Mouse (Mus musculus) left cerebral cortex, adult 18-20 months (tissue): ENCODE measurements at regions not wholly inside any gene's neighbourhood (a gene's known extent, or its start where the extent isn't known, plus 50 kb on each side); places are given as distances from the start of the nearest gene placed in this dataset.

Source experiments
- DNase-seq, 2 experiments: peaks; one replicate each; pipeline ENCODE4 v3.0.0; 2021 to 2022; ENCODE audit warnings: low spot score in 2 of 2, mixed read lengths in 1 of 2

DNA sequence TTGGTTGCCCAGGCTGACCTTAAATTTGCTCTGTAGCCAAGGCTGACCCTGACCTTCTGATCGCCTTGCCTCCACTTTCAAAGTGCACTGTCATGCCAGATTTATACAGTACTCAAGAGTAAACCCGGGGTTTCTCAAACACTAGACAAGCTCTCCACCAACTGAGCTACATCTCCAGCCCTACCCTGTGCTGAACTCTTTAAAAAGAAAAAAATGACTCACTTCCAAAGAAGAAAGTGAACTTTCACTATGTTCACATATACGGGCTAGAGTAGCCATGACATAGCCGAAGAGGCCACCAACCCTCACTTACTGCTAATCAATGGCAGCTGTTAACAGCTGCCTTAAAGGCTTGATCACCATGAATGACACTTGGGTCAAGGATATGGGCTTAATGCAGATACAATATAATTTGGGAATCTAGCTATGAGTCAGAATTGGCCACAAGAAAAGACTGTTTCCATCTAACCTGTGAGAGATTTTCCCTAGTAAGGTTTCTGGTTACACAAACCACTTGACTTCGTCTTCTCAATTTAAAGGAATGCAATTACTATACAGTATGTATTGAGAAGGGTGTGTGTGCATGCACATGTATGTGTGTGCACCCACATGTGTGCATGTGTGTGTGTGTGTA is 157.4 kb upstream of the Tgfbr2 start:
- DNase-seq = no peak

DNA sequence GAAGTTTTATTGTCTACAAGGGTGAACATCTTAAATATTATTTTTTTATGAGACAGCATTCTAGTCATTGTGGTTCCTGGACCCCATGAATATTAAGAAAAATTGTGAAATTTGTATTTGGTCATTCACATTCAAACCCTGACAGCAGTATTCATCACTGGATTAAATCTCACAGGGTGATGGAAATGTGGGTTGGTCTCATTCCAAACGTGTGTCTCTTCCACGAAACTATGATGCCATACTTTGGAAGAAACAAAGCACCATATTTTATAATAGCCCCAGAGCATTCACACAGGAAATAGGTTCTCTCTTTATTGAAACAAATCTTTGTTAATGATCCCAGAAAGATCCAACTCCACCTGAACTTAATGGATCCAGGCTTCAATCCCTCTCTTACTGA is 156.2 kb upstream of the Tgfbr2 start:
- no peak for DNase-seq

DNA sequence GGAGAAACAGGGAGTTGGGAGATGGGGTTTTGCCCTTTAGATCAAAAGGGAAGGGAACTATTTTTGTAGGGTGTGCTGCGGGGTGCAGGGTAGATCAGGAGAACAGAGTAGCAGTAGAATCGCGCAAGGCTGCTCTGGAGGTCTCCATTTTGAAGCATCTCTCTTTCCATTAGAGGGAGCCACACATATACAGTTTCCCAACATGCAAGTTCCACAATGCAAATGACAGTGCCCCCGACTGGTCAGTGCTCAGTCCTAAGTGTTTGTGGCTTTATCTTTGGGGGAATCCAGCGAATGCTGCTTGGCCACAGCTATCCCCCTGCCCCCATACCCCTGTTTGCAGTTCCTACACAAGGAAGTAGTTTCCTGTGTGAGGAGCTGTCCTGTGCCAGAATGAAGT is 155.6 kb upstream of the Tgfbr2 start:
- no peak for DNase-seq

DNA sequence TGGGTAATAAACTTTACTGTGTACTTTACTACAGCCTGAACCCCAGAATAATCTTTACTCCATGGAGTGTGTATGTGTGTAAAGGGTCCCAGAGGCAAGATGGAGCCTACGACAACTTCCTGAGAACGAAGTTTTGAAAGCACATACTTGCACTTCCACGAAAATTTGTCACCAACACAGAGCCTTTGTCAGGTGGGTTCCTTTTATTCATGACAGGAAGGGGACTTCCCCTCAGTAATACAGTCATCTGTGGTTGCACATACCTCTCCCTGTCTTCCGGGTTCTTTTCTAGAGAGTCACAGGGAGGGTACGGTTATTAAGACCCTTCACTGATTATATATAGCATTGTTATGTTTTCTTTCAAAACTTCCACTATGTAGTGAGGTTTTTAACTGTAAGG is 154.0 kb upstream of the Tgfbr2 start:
- no peak for DNase-seq

GRCm38 (mm10) chr9:116328201-116328600 is 153.0 kb upstream of the Tgfbr2 start:
- DNase-seq = no peak

- no peak for DNase-seq
Measured at GRCm38 (mm10) chr9:116327080-116327479, 151.9 kb upstream of the Tgfbr2 start.

DNA sequence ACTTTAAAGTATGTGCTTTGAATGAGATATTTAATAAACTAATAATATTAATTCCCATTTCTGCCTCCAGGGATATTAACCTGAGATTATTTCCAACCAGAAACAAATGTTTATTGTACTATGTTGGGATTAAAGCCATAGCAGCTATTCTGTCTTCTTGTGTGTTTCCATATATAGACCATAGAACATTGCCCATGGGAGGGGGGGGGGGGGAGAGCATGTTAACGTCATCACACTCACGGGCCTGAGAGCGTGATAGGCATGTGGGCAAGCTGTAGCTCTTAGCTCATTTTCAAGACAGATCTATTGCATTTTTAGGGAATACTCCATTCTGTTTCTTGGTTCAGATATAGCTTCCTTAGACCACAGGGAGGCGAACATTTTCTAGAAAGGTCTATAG is 149.8 kb upstream of the Tgfbr2 start:
- no peak for DNase-seq

DNA sequence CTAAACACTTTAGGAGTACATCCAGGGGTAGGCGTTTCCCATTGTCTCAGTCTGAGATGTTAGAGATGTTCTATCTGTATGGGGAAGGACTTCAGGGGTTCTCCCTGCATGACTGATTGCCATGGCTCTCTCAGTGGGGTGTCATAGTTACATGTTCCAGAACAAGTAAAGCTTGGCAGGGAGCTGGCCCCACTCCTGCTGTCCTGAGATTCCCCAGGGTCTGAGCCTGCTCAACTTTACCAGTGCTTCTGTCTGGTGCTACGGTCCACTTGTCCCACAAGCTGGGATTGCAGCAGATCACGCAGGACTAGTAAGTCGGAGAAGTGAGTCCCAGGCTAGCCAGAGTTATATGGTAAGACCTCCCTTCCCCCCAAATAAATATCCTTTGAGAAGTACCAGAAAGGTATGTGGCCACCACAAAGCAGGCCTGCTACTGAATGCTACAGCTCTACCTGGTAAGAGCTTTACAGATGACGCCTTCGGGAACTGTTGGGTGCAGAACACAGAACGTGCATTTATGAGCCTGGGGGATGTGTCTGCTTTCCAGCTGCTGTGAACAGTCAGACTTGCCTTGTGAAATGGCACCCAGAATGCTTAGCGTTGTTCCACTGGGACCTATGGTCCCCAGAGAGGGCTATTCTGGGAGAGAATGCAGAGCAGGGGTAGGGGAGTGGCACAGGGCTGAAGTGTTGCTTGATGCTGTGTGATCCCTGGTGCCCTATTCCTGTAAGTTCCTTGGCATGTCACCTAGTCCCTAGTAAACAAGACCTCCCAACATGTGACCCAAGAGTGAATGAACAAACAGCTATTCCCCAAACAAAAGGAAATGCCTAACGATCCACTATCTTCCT is 148.9 kb upstream of the Tgfbr2 start:
- no peak for DNase-seq

DNA sequence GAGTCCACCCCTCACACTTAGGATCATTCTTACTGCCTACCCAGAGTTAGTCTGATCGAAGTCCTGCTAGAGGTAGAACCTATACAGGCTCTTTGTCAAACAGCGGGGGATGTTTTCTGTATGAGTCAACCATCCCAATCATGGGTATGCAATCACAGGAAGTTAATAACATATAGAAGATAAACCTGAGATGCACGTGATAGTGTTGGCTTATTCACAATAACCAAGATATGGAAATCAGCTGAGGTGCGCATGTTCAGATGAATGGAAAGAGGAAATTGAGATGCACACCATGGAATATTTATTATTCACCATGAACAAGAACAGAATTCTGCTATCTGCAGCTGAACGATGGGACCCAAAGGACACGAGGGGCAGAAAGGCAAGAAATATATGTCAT is 146.7 kb upstream of the Tgfbr2 start:
- DNase-seq = no peak

GRCm38 (mm10) chr9:116319421-116319820 is 144.3 kb upstream of the Tgfbr2 start:
- no peak for DNase-seq

DNA sequence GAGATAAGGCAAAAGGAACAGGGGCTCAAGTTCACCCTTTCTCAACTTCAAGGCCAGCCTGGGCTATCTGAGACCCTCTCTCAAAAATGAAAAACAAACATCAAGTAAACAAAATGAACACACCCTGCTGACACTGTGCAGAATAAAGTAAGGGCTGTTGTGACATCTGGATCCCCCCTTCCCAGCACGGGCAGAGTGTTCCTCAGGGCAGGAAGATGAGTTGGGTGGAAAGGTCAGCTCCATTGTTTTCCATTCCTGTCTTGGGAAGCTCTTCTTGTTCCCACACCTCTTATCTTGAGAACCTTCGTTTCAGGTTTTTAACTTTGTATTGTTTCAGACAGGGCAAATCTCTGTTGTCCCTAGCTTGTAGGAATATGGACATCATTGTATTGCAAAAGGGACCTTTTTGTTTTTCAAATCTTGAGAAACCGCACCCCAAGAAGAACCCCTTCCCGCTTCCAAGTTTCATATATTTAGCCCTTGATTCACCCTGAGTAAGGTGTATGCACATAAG is 141.5 kb upstream of the Tgfbr2 start:
- no peak for DNase-seq

- DNase-seq = no peak
Measured at GRCm38 (mm10) chr9:116314803-116315202, 139.6 kb upstream of the Tgfbr2 start.

GRCm38 (mm10) chr9:116313932-116314790 is 139.0 kb upstream of the Tgfbr2 start:
- no peak for DNase-seq

GRCm38 (mm10) chr9:116311364-116311763 is 136.2 kb upstream of the Tgfbr2 start:
- DNase-seq = no peak

DNA sequence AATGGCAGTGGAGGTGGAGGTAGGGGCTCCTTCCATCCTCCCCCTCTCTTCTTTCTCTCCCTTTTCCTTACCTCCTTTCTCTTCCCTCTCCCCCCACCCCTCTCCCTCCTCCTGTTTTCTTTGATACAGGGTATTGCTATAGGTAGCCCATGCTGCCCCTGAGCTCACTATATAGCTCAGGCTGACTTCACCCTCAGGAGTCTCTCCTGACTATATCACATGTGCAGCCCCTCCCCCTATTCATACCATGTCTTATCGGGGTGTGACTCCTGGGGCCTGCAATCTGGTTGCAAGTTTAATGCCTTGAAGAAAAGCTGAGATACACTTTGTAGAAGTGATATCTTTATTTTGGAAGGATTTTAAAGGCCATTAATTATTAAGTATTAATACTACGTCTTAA is 126.4 kb upstream of the Tgfbr2 start:
- DNase-seq = no peak

DNA sequence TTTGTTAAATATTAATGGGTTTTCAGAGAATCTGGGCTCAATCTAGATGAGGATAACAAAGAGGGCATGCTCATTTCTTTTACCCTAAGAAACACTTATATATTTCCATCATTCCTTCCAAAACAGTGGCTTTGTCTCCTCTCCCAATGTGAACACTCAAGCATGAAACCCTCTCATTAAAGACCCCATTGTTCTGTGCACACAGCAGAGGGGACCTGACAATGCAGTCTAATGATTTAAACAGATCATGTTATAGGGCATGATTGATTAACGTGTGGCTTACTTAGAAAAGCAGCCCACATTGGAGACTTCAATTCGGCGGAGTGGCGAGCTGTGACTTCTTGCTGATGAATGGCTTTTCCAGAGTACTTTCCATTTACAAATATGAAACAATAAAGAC is 123.6 kb upstream of the Tgfbr2 start:
- DNase-seq = no peak

DNA sequence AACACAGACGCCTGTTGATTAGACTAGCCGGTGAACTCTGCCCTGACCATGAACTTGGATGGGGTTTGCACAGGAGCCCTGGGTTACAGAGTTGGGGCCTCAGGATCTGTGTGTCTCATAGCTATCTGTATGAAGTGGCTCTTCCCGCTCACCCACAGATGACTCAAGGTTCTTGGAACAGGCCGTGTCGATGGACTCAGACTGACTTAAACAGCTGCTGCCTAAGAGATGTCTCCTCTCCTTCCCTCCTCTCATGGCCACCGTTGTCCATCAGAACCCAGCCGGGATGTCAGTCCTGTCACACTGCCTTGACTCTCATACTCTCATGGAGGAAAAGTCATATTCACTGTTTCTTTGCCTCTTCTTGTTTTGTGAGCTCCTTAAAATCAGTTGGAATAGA is 121.2 kb upstream of the Tgfbr2 start:
- no peak for DNase-seq

DNA sequence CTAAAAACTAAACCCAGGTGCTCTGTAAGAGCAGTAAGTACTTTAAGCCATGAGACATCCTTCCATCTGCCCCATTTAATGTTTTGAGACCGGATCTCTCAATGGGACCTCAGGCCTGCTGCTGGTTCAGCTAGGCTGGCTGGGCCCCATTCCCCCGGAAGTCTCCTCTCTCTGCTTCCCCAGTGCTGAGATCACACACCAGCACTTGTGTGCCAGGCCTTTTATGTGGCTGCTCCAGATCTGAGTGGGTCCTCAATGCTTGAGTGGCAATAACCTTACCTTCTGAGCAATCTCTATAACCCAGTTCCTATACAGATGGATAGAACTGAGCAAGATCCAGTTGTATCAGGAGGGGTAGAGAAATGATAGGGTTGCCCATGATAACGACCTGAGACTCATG is 118.9 kb upstream of the Tgfbr2 start:
- DNase-seq = no peak

- no peak for DNase-seq
Measured at GRCm38 (mm10) chr9:116293110-116293509, 118.0 kb upstream of the Tgfbr2 start.

DNA sequence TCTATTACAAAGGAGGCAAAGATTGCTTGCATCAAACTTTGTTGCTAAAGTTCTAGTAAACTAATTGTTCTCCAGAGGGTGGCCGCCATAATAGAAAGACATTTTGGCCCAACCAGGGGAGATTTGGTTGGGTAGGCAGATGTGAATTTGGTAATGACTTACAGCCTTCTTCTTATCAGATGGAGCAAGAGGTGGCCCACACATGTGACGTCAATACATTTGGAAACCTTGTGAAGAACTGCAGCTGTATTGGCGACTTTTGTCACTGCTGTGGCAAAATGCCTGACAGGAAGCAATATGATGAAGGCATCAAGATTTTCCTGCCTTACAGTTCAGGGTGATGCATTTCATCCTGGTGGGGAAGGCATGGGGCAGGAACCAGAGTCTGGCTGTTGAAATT is 116.5 kb upstream of the Tgfbr2 start:
- no peak for DNase-seq

DNA sequence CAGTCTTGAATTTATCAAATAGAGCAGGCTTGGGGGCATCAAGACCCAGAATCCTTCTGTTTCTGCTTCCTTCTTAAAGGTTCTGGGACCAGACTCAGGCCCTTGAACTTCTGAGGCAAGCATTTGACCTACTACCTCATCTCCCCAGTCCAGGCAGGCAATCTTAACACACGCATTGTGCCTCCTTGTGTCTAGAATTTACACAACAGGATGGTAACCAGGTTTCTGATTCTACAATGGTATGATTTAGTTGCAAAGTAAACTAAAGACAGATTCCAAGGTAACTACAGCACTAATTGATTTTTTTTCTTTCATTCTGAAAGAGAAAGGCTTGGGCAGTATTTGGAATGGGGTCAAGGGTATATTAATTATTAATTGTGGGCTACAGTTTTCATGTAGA is 115.7 kb upstream of the Tgfbr2 start:
- DNase-seq = no peak
